Mouse (Mus musculus) liver, postnatal 0 days (tissue): ENCODE data around the gene Ccdc71.

Source experiments
- CTCF ChIP-seq: sonication (generic); IDR thresholded peaks from 2 replicates; pipeline ENCODE4 v1.5.1; 2016; ENCODE audit warnings: antibody characterized with exemption, low read depth
- EP300 ChIP-seq: IDR thresholded peaks from 2 replicates; pipeline ENCODE4 v1.6.1; 2016; ENCODE audit warnings: antibody characterized with exemption, low read depth, mild to moderate bottlenecking

DNA sequence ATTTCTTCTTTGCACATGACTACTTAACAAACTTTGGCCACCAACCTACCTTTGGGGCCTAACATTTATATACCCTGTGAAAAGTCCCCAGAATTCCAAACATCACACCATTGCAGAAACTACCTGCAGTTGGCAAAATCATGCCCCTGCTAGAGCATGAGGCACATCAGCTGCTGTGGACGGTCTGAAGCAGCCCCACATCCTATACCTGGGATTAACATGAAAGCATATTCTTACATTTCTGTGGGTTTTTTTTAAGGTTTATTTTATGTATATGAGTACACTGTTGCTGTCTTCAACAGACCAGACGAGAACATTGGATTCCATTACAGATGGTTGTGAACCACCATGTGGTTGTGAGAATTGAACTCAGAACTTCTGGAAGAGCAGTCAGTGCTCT lies 5.9 kb downstream of the Ccdc71 start:
- TF ChIP-seq CTCF, result no peak
- TF ChIP-seq EP300, result no peak
